Mouse (Mus musculus): ENCODE measurements at regions not wholly inside any gene's neighbourhood (a gene's known extent, or its start where the extent isn't known, plus 50 kb on each side); places are given as distances from the start of the nearest gene placed in this dataset.

GRCm38 (mm10) chr6:31129987-31130386 lies 171.1 kb upstream of the Klf14 start:
- no peak for TF ChIP-seq POLR2A (IDR thresholded peaks at IDR 0.05; ENCODE audit: control insufficient read depth, low read depth, low read length)
- TF ChIP-seq CTCF (IDR thresholded peaks at IDR 0.05; ENCODE audit: control insufficient read depth, insufficient read depth, insufficient replicate concordance, low read depth, low read length) = no peak
